Mouse (Mus musculus): ENCODE data around the gene Zfp384.

Gene Zfp384

GRCm38 (mm10) chr6:125009129-125009180 is at the start of gene Zfp384:
Gene Zfp384, plus strand, starts transcription at chr6:125009145.
- in situ Hi-C loops (cut with MboI, MseI), result no loop called here

GRCm38 (mm10) chr6:124959960-124960359 is 49.0 kb upstream of the Zfp384 start:
- in situ Hi-C loops (cut with MboI, MseI), result no loop called here

- in situ Hi-C loops (cut with MboI, MseI), result no loop called here
These were observed 47.9 kb upstream of the Zfp384 start for GRCm38 (mm10) chr6:124961021-124961420.

GRCm38 (mm10) chr6:124964638-124965037 is 44.3 kb upstream of the Zfp384 start:
- in situ Hi-C loops (cut with MboI, MseI), result no loop called here

- in situ Hi-C loops (cut with MboI, MseI), result no loop called here
These were observed 43.7 kb upstream of the Zfp384 start, which contains the start of gene Cops7a for GRCm38 (mm10) chr6:124965088-124965719. Gene Cops7a, minus strand, starts transcription at chr6:124965538.

- in situ Hi-C loops (cut with MboI, MseI), result no loop called here
These were observed 43.2 kb upstream of the Zfp384 start for GRCm38 (mm10) chr6:124965747-124966146.

GRCm38 (mm10) chr6:124966466-124967118 is 42.4 kb upstream of the Zfp384 start:
- in situ Hi-C loops (cut with MboI, MseI), result no loop called here

GRCm38 (mm10) chr6:124967766-124968165 is 41.2 kb upstream of the Zfp384 start:
- in situ Hi-C loops (cut with MboI, MseI), result no loop called here

GRCm38 (mm10) chr6:124992241-124992640 is 16.7 kb upstream of the Zfp384 start:
- in situ Hi-C loops (cut with MboI, MseI), result no loop called here

- in situ Hi-C loops (cut with MboI, MseI), result no loop called here
These were observed 15.6 kb upstream of the Zfp384 start for GRCm38 (mm10) chr6:124993365-124993764.

- in situ Hi-C loops (cut with MboI, MseI), result no loop called here
These were observed 15.1 kb upstream of the Zfp384 start for GRCm38 (mm10) chr6:124993876-124994275.

- in situ Hi-C loops (cut with MboI, MseI), result no loop called here
These were observed 13.7 kb upstream of the Zfp384 start for GRCm38 (mm10) chr6:124995246-124995645.

GRCm38 (mm10) chr6:124995831-124996403 is 13.0 kb upstream of the Zfp384 start:
- in situ Hi-C loops (cut with MboI, MseI), result no loop called here

- in situ Hi-C loops (cut with MboI, MseI), result no loop called here
These were observed 12.1 kb upstream of the Zfp384 start, which contains the start of gene Pianp for GRCm38 (mm10) chr6:124996551-124997501. Gene Pianp, plus strand, starts transcription at chr6:124996694.

- in situ Hi-C loops (cut with MboI, MseI), result no loop called here
These were observed 10.9 kb upstream of the Zfp384 start for GRCm38 (mm10) chr6:124998066-124998465.

- in situ Hi-C loops (cut with MboI, MseI), result no loop called here
These were observed 9.9 kb upstream of the Zfp384 start for GRCm38 (mm10) chr6:124999091-124999490.

- in situ Hi-C loops (cut with MboI, MseI), result no loop called here
These were observed 9.4 kb upstream of the Zfp384 start for GRCm38 (mm10) chr6:124999546-124999945.

GRCm38 (mm10) chr6:125003706-125004105 is 5.2 kb upstream of the Zfp384 start:
- in situ Hi-C loops (cut with MboI, MseI), result no loop called here

GRCm38 (mm10) chr6:125005086-125005485 is 3.9 kb upstream of the Zfp384 start:
- in situ Hi-C loops (cut with MboI, MseI), result no loop called here

- in situ Hi-C loops (cut with MboI, MseI), result no loop called here
These were observed 885 bp upstream of the Zfp384 start for GRCm38 (mm10) chr6:125008060-125008459.

- in situ Hi-C loops (cut with MboI, MseI), result no loop called here
These were observed 288 bp upstream of the Zfp384 start for GRCm38 (mm10) chr6:125008586-125009128.
